Mouse (Mus musculus) forebrain, postnatal 0 days (tissue): ENCODE measurements at regions not wholly inside any gene's neighbourhood (a gene's known extent, or its start where the extent isn't known, plus 50 kb on each side); places are given as distances from the start of the nearest gene placed in this dataset.

Experiments
- ATAC-seq: fragments of 200-750 bp; cut with Nextera tagmentation; 2 replicates; pipeline ENCODE4 v1.8.0; 2017; ENCODE audit warnings: mild to moderate bottlenecking, moderate library complexity
- DNase-seq: peaks from one replicate; pipeline ENCODE4 v3.0.0-alpha.2; 2015
- H3K27ac ChIP-seq: fragments of 300-500 bp; sonication (generic); 2 replicates; pipeline ENCODE4 v1.5.1; 2014; ENCODE audit warnings: low read depth, mild to moderate bottlenecking, antibody characterized with exemption, low read length, moderate library complexity, mixed read lengths
- H3K27me3 ChIP-seq: fragments of 300-500 bp; sonication (generic); 2 replicates; pipeline ENCODE4 v1.6.1; 2014; ENCODE audit warnings: mild to moderate bottlenecking, low read length, mixed read lengths; ENCODE audit not compliant: insufficient read depth
- H3K36me3 ChIP-seq: fragments of 300-500 bp; sonication (generic); 2 replicates; pipeline ENCODE4 v1.6.1; 2014; ENCODE audit warnings: mild to moderate bottlenecking, moderate library complexity; ENCODE audit not compliant: insufficient read depth
- H3K4me1 ChIP-seq: fragments of 300-500 bp; sonication (generic); 2 replicates; pipeline ENCODE4 v1.6.1; 2014; ENCODE audit warnings: antibody characterized with exemption; ENCODE audit not compliant: insufficient read depth
- H3K4me2 ChIP-seq: fragments of 300-500 bp; sonication (generic); 2 replicates; pipeline ENCODE4 v1.6.1; 2014; ENCODE audit warnings: low read depth, mild to moderate bottlenecking, moderate library complexity
- H3K4me3 ChIP-seq: fragments of 300-500 bp; sonication (generic); 2 replicates; pipeline ENCODE4 v1.5.1; 2014; ENCODE audit warnings: low read depth, low read length, mixed read lengths
- H3K9ac ChIP-seq: fragments of 300-500 bp; sonication (generic); 2 replicates; pipeline ENCODE4 v1.6.1; 2014; ENCODE audit warnings: mild to moderate bottlenecking
- H3K9me3 ChIP-seq: fragments of 300-500 bp; sonication (generic); 2 replicates; pipeline ENCODE4 v1.6.1; 2016; ENCODE audit warnings: low read length
- CTCF ChIP-seq: sonication (generic); IDR thresholded peaks from 2 replicates; pipeline ENCODE4 v1.5.1; 2016; ENCODE audit warnings: antibody characterized with exemption, control low read depth, low read depth
- WGBS: fragments of 180-500 bp; shearing (Covaris S2); extraction: QIAGEN DNeasy Blood & Tissue Kit; methylation state at CpG from one replicate; pipeline ENCODE4 v1.1.7; 2014; 5-methylcytosine and 5-hydroxymethylcytosine counted together

DNA sequence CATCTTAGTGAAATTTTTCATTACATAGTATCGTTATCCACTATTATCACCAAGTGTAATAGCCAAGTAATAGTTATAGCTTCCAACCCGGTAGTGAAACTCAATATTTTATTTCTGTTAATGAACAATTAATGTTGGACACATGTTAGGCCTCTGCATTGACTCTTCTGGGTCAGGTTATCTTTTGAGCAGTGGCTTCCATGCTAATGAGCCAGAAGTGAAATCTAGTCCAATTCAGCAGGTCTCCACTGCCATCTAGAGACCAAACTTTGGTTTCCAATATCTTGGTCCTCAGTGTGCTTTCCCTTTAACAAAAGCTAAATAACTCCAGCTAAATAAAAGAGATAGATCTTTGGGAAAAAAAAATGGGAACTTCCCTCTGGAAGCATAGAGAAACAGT lies 258.9 kb upstream of the Aldoart1 start:
- DNase-seq, result peak; percentile 50
- Histone ChIP-seq H3K4me2 (no peak overlapping the region), H3K36me3 (no peaks in the 10 kb centered on the region)

More for the DNA sequence above, 258.9 kb upstream of the Aldoart1 start:
- WGBS, result 59% methylated on average over 2 of the region's 2 CpGs
- ATAC-seq, result no peak
- peak; percentile 55 for TF ChIP-seq CTCF
- no peak overlapping the region for H3K4me3 ChIP-seq
- no peaks in the 10 kb centered on the region for H3K27me3 ChIP-seq
- no peaks in the 10 kb centered on the region for H3K4me1 ChIP-seq
- no peak overlapping the region for H3K9ac ChIP-seq
- no peak overlapping the region for H3K27ac ChIP-seq
- no peaks in the 10 kb centered on the region for H3K9me3 ChIP-seq
